Mouse (Mus musculus): ENCODE measurements around the gene Rbsn. TPM values are rescaled to one million over a fixed set of nuclear protein-coding genes. Genes with fewer than 3 reads are reported as not detected.

The Rbsn gene
- polyA plus RNA-seq (2016; fragmentation: Nextera tagmentation; extraction: Ambion mirVana), result 27.2 and 29.6 TPM in 2 replicates

DNA sequence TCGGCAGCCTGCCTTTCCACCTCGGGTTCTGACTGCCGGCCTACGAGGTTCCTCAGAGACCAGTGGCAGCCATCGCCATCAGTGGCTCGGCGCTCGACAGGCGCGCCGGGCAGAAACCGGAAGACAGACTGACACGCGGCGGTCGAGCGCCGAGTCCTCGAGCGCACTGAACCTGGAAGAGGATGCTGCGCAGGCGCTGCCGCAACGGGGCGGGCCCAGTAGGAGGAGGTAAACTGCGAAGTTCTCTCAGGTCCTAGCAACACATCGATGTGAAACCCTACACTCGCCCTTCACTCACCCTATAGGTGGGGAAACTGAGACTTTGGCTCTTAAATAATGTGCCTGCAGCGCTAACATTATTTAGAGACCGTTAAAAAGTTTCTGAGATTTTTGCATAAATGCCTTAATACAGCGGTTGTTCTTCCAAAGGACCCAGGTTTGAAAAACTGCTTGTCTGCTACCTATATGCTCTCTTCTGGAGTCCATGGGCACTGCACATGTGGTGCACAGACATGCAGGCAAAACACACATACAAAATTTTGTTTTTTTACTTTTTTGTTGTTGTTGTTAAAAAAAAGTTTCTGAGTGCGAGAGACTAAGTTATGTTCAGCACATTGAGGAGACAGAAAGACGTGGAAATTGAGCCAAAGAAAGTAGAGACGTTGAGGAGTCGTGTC lies at the start of gene Rbsn:
Rbsn (minus strand) TSS at position 153 of the 677 bp plus-strand sequence.
- 11% methylated on average over 35 of the region's 35 CpGs for WGBS
- peak; percentile 90 for DNase-seq (ENCODE audit: extremely low spot score, low spot score)
- H3K4me1 ChIP-seq, result peaks cover 18% of the 10 kb centered on the region

GRCm38 (mm10) chr6:92261162-92261843 lies 46.6 kb upstream of the Rbsn start:
- no peak overlapping the region for H3K27ac ChIP-seq
- 81% methylated on average over 4 of the region's 4 CpGs for WGBS

More for the DNA sequence above, at the start of gene Rbsn:
- Histone ChIP-seq H3K27me3 (ENCODE audit: poor library complexity, severe bottlenecking) (no peaks in the 10 kb centered on the region), H3K4me3 (peak within 1 kb of the TSS; percentile 98), H3K9me3 (no peaks in the 10 kb centered on the region), H3K36me3 (replicated peaks) (peaks cover 16% of the 10 kb centered on the region), H3K27ac (peak within 1 kb of the TSS; percentile 91)

DNA sequence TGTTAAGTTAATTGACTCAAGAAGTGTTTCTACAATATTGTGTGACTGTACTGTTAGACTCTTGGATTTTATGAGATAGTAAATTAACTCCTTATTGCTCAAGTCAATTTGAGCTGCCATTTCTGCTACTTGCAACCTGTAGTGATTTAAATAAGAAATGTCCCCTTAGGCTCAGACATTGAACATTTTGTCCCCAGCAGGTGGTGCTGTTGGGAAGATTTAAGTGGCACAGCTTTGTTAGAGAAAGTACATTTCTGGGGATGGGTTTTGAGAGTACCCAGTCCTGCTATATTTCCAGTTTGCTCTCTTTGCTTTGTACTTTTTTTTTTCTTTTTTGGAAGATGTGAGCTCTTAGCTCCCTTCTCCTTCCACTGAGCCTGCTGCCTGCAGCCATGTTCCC lies 40.6 kb upstream of the Rbsn start:
- H3K27me3 ChIP-seq (ENCODE audit: poor library complexity, severe bottlenecking), result no peaks in the 10 kb centered on the region
- DNase-seq (ENCODE audit: extremely low spot score, low spot score), result no peak
- H3K9me3 ChIP-seq, result peaks cover 6% of the 10 kb centered on the region; the same call in 1 of the 2 replicates
- no peak overlapping the region for H3K27ac ChIP-seq
- H3K4me3 ChIP-seq, result no peak overlapping the region
- H3K4me1 ChIP-seq, result no peaks in the 10 kb centered on the region
- no peaks in the 10 kb centered on the region for H3K36me3 ChIP-seq (replicated peaks)

More at GRCm38 (mm10) chr6:92261162-92261843, 46.6 kb upstream of the Rbsn start:
- Histone ChIP-seq H3K36me3 (replicated peaks) (no peaks in the 10 kb centered on the region), H3K9me3 (no peaks in the 10 kb centered on the region), H3K27me3 (ENCODE audit: poor library complexity, severe bottlenecking) (no peaks in the 10 kb centered on the region), H3K4me1 (peaks cover 4% of the 10 kb centered on the region; the same call in 1 of the 2 replicates), H3K4me3 (no peak overlapping the region)
- no peak for DNase-seq (ENCODE audit: extremely low spot score, low spot score)

- H3K27ac ChIP-seq, result no peak overlapping the region
- WGBS, result 82% methylated on average over 3 of the region's 3 CpGs
- no peaks in the 10 kb centered on the region for H3K36me3 ChIP-seq (replicated peaks)
- peaks cover 6% of the 10 kb centered on the region; the same call in 1 of the 2 replicates for H3K9me3 ChIP-seq
- H3K27me3 ChIP-seq (ENCODE audit: poor library complexity, severe bottlenecking), result peaks cover 7% of the 10 kb centered on the region
- H3K4me1 ChIP-seq, result no peaks in the 10 kb centered on the region
- DNase-seq (ENCODE audit: extremely low spot score, low spot score), result no peak
- no peak overlapping the region for H3K4me3 ChIP-seq
These were observed 38.6 kb upstream of the Rbsn start for GRCm38 (mm10) chr6:92253253-92253870.

- H3K27ac ChIP-seq, result no peak overlapping the region
- DNase-seq (ENCODE audit: extremely low spot score, low spot score), result no peak
- 6% methylated on average over 7 of the region's 7 CpGs for WGBS
- no peaks in the 10 kb centered on the region for H3K36me3 ChIP-seq (replicated peaks)
- peaks cover 42% of the 10 kb centered on the region for H3K4me1 ChIP-seq
- no peak overlapping the region for H3K4me3 ChIP-seq
- H3K9me3 ChIP-seq, result no peaks in the 10 kb centered on the region
- H3K27me3 ChIP-seq (ENCODE audit: poor library complexity, severe bottlenecking), result peaks cover 65% of the 10 kb centered on the region
These were observed 32.6 kb upstream of the Rbsn start for GRCm38 (mm10) chr6:92247215-92247919.

- H3K36me3 ChIP-seq (replicated peaks), result no peaks in the 10 kb centered on the region
- WGBS, result 2% methylated on average over 3 of the region's 3 CpGs
- H3K4me3 ChIP-seq, result no peak overlapping the region
- H3K27ac ChIP-seq, result no peak overlapping the region
- DNase-seq (ENCODE audit: extremely low spot score, low spot score), result peak; percentile 31
- no peaks in the 10 kb centered on the region for H3K9me3 ChIP-seq
- peaks cover 42% of the 10 kb centered on the region for H3K4me1 ChIP-seq
- peaks cover 70% of the 10 kb centered on the region for H3K27me3 ChIP-seq (ENCODE audit: poor library complexity, severe bottlenecking)
These were observed 31.6 kb upstream of the Rbsn start for GRCm38 (mm10) chr6:92246335-92246734.

DNA sequence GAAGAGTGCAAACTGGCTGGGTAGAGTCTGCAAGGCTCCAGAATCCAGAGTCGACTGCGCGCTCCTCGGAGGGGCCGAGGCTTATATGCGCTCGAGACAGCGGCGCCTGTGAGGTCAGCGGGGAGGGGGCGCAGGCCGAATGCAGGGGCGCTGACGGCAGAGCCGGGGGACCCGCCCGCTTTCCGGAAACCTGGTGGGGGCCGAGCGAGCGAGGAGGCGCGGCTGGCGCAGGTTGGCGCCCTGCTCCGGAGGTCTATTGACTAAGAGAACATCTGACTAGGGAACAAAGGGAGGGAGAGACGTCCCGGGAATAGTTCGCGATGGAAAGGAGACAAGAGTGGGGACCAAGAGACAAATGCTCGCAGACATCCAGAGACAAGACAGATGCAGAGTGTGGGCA lies 29.9 kb upstream of the Rbsn start, which contains the start of gene Trh:
Trh (minus strand) TSS at position 60 of the 400 bp plus-strand sequence.
- Histone ChIP-seq H3K4me1 (peaks cover 42% of the 10 kb centered on the region), H3K9me3 (no peaks in the 10 kb centered on the region), H3K36me3 (replicated peaks) (no peaks in the 10 kb centered on the region), H3K27me3 (ENCODE audit: poor library complexity, severe bottlenecking) (peaks cover 70% of the 10 kb centered on the region), H3K4me3 (peak within 1 kb of the TSS; percentile 54), H3K27ac (peak within 1 kb of the TSS; percentile 75; the same call in 1 of the 2 replicates)
- peak; percentile 23 for DNase-seq (ENCODE audit: extremely low spot score, low spot score)
- WGBS, result 1% methylated on average over 31 of the region's 31 CpGs

DNA sequence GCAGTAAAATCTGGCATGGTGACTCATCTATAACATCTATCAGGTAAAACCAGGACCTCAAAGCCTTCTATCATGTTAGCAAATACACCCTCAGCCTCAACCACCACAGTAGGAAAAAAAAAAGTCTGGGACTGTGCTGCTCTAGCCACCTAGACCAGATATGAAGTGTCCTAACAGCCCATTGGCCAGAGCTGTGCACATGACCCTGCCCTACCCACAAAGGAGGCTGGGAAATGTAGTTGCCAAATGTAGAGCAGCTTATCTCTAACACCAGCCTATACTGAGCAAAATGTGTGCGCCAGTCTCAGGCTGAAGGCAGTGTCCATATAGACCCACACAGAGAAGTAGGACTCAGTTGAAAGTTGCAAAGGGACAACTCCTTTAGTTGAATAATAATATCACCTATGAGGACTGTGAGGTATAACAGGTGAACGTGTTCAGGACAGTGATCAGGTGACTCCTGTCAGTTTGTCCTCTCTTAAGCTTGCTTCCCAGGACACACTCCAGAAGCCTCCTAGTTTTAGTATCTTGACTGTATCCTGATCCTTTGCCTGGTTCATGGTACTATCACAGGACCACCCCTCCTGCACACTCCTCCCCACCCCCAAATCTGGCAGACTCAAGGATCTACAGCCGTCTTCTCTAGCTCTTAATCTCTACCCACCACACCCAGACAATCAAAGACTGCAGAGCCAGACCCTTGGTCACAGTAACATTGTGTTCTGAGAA lies 26.6 kb upstream of the Rbsn start:
- WGBS, result 67% methylated on average over 3 of the region's 3 CpGs
- H3K27ac ChIP-seq, result no peak overlapping the region
- peak; percentile 17 for DNase-seq (ENCODE audit: extremely low spot score, low spot score)
- no peaks in the 10 kb centered on the region for H3K9me3 ChIP-seq
- H3K27me3 ChIP-seq (ENCODE audit: poor library complexity, severe bottlenecking), result peaks cover 45% of the 10 kb centered on the region
- no peak overlapping the region for H3K4me3 ChIP-seq
- no peaks in the 10 kb centered on the region for H3K36me3 ChIP-seq (replicated peaks)
- peaks cover 22% of the 10 kb centered on the region for H3K4me1 ChIP-seq

GRCm38 (mm10) chr6:92235036-92235435 lies 20.3 kb upstream of the Rbsn start:
- no peaks in the 10 kb centered on the region for H3K27me3 ChIP-seq (ENCODE audit: poor library complexity, severe bottlenecking)
- no peak for DNase-seq (ENCODE audit: extremely low spot score, low spot score)
- no peaks in the 10 kb centered on the region for H3K4me1 ChIP-seq
- no peak overlapping the region for H3K27ac ChIP-seq
- H3K36me3 ChIP-seq (replicated peaks), result no peaks in the 10 kb centered on the region
- 75% methylated on average over 12 of the region's 12 CpGs for WGBS
- H3K4me3 ChIP-seq, result no peak overlapping the region
- no peaks in the 10 kb centered on the region for H3K9me3 ChIP-seq

DNA sequence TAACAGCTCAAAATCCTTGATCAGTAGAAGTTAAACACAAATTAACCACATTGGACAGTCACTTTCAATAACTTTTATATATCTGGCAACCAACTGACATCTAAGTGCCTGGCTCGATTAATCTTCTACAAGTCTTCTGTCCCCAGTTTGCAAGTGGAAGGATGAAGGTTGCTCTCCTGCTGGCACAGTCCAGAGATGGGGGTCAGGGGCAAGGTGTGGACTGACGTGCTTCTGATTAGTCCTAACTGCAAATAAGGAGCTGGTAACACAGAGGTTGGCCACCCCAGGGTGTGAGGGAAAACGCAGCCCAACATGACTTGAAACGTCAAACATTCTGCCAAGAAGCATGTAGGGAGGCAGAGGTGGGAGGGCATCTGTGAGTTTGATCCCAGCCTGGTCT lies 17.0 kb upstream of the Rbsn start:
- Histone ChIP-seq H3K9me3 (no peaks in the 10 kb centered on the region), H3K4me3 (no peak overlapping the region), H3K27me3 (ENCODE audit: poor library complexity, severe bottlenecking) (no peaks in the 10 kb centered on the region), H3K36me3 (replicated peaks) (no peaks in the 10 kb centered on the region), H3K4me1 (no peaks in the 10 kb centered on the region), H3K27ac (no peak overlapping the region)
- DNase-seq (ENCODE audit: extremely low spot score, low spot score), result no peak
- WGBS, result 82% methylated on average over 4 of the region's 4 CpGs

GRCm38 (mm10) chr6:92231356-92231755 lies 16.6 kb upstream of the Rbsn start:
- no peak overlapping the region for H3K4me3 ChIP-seq
- H3K4me1 ChIP-seq, result no peaks in the 10 kb centered on the region
- 78% methylated on average over 1 of the region's 1 CpGs for WGBS
- no peak overlapping the region for H3K27ac ChIP-seq
- no peaks in the 10 kb centered on the region for H3K9me3 ChIP-seq
- no peaks in the 10 kb centered on the region for H3K27me3 ChIP-seq (ENCODE audit: poor library complexity, severe bottlenecking)
- DNase-seq (ENCODE audit: extremely low spot score, low spot score), result no peak
- H3K36me3 ChIP-seq (replicated peaks), result no peaks in the 10 kb centered on the region

- H3K4me3 ChIP-seq, result no peak overlapping the region
- no peak for DNase-seq (ENCODE audit: extremely low spot score, low spot score)
- H3K27me3 ChIP-seq (ENCODE audit: poor library complexity, severe bottlenecking), result no peaks in the 10 kb centered on the region
- no peak overlapping the region for H3K27ac ChIP-seq
- H3K9me3 ChIP-seq, result no peaks in the 10 kb centered on the region
- WGBS, result 84% methylated on average over 2 of the region's 2 CpGs
- H3K4me1 ChIP-seq, result no peaks in the 10 kb centered on the region
- no peaks in the 10 kb centered on the region for H3K36me3 ChIP-seq (replicated peaks)
These were observed 14.9 kb upstream of the Rbsn start for GRCm38 (mm10) chr6:92229586-92229985.

All from forebrain, embryonic 10.5 days (tissue).